Mouse (Mus musculus) embryo, embryonic 10.5 days (tissue): Measurements from ENCODE around the gene Dab2.
A peak's percentile ranks its signal among the peaks of the same experiment; 100 is the strongest.

ENCODE experiments used
- DNase-seq: peaks from one replicate; pipeline ENCODE4 v3.0.0-alpha.2; 2015; ENCODE audit warnings: low spot score

Dab2 gene

GRCm38 (mm10) chr15:6299554-6299953, at the start of gene Dab2:
Gene Dab2 (plus strand): TSS chr15:6299788.
- DNase-seq: no peak

GRCm38 (mm10) chr15:6253471-6253870, 46.1 kb upstream of the Dab2 start:
- no peak for DNase-seq

GRCm38 (mm10) chr15:6254383-6254782, 45.2 kb upstream of the Dab2 start:
- DNase-seq: no peak

GRCm38 (mm10) chr15:6257049-6257448, 42.5 kb upstream of the Dab2 start:
- no peak for DNase-seq

- DNase-seq: peak; percentile 57
Measured at GRCm38 (mm10) chr15:6259957-6260740, 39.4 kb upstream of the Dab2 start.

DNA sequence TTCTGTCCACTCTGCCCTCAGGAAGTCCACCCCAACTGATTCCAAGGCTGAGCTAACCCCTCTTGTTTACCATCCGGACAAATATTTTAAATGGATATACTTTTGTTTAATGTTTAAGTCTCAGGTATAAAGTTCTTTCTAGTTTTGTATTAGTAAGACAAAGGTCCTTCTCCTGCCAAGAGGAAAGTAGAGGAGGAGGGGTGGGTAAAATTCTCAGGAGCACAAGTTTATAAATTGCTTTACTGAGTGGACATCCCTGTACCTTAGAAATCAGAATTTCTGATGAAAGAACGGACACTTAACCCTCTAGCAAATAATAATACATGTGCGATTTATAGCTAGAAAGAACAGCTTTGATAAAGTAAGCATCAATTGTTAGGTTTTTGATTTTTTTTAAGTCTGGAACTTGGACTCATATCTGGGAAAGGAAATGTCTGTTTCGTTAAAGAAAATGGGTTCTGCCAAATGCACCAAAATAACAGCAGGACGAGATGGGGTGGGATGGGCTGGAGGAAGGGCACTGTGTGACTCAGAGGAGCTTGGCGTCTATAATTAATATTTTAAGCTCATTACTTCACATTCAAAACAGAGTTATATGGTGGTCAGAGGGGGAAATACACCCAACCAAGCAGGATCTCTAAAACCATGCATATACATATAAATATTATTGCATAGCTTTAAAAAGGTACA, 38.7 kb upstream of the Dab2 start:
- DNase-seq: no peak

GRCm38 (mm10) chr15:6267147-6267758, 32.3 kb upstream of the Dab2 start:
- DNase-seq: no peak

- peak; percentile 17 for DNase-seq
Measured at GRCm38 (mm10) chr15:6278606-6279468, 20.8 kb upstream of the Dab2 start.

DNA sequence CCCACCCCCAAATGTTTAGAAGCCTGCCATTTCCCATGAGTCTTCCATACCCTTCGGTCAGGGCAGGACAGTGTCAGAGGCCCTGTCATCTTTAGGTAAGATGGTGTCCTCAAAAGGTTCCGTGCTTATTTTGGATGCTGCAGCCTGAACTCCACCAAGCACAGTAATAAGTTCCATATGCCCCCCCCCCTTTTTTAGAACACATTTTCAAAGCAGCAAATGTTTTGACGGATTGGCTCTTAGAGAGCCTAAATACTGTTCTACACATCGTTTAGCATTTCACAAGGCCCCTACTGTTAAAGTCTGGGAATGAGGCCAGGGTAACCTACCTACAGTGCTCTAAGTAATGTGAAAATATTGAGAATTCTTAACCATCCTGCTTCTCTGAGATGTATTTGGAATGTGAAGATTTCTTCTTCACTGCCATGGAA, 19.6 kb upstream of the Dab2 start:
- DNase-seq: peak; percentile 48

DNA sequence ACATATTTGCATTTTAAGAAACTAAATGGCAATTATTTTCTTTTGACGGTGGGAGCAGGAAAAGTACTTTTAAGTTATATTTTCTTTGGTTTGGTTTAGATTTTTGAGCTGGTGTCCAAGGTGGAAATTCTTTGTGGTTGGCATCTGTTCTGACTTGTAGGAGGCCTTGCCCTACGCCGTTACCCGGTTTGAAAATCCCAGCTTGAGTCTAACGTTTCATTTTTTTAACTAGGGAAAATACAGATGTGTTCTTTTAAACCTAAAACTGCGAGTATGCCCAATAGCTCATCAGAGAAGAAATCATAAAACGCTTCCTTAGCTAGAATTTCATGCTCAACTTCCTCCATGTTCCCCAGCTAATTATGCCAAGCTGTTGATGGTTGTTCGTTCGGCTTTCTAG, 16.3 kb upstream of the Dab2 start:
- no peak for DNase-seq

GRCm38 (mm10) chr15:6296071-6296470, 3.5 kb upstream of the Dab2 start:
- DNase-seq: no peak

GRCm38 (mm10) chr15:6298726-6299125, 862 bp upstream of the Dab2 start:
- DNase-seq: no peak

- no peak for DNase-seq
Measured at GRCm38 (mm10) chr15:6302219-6302618, 2.6 kb downstream of the Dab2 start.

GRCm38 (mm10) chr15:6303822-6304221, 4.2 kb downstream of the Dab2 start:
- DNase-seq: no peak

GRCm38 (mm10) chr15:6309633-6310032, 10.0 kb downstream of the Dab2 start:
- no peak for DNase-seq

GRCm38 (mm10) chr15:6310417-6310816, 10.8 kb downstream of the Dab2 start:
- no peak for DNase-seq

DNA sequence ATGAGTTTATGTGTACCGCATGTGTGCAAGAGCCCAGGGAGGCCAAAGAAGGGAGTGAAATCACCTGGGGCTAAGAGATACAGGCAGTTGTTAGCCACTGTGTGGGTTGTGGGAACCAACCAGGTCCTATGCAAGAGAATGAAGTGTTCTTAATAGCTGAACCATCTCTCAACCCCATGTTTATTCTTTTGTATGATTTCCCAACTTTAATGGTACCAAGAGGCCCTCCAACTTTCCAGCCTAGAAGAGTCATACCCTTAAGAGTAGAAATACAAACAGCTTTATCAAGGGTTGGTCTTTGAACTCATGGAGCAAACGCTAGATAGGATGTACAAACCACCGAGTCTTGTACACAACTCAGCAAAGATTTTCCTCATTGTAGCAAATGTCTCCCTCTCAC, 12.8 kb downstream of the Dab2 start:
- no peak for DNase-seq

- DNase-seq: no peak
Measured at GRCm38 (mm10) chr15:6319352-6319751, 19.8 kb downstream of the Dab2 start.

- DNase-seq: no peak
Measured at GRCm38 (mm10) chr15:6320501-6320900, 20.9 kb downstream of the Dab2 start.

- DNase-seq: no peak
Measured at GRCm38 (mm10) chr15:6321263-6321662, 21.7 kb downstream of the Dab2 start.

- peak; percentile 32 for DNase-seq
Measured at GRCm38 (mm10) chr15:6322311-6322710, 22.7 kb downstream of the Dab2 start.

DNA sequence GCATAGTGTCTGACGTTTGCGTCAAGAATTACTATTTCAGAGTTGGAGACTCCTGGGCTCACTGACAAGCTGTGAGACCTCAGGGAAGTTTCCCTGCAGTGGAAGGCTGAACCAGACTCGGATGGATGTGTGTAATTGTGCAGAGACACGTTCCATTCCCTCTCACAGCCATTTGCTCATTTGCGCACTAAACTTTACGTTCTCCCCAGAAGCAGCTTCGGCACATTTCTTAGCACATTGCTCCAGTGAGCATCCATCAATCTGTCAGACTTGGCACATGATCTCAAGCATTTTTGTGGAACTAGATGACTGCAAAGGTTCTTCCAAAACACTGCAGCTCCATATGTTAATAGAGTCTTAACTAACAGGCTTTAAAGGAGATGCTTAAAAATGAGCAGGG, 24.0 kb downstream of the Dab2 start:
- no peak for DNase-seq
